Mouse (Mus musculus) spleen, postnatal 4 days (tissue): ENCODE data around the gene Phf13.

ENCODE experiments used
- DNase-seq, 2 experiments: peaks; one replicate each; pipeline ENCODE4 v3.0.0; 2022; ENCODE audit warnings: low spot score in 2 of 2

The Phf13 gene

GRCm38 (mm10) chr4:151993035-151993434, 3.0 kb downstream of the Phf13 start:
- no peak for DNase-seq

GRCm38 (mm10) chr4:151992091-151992490, 4.0 kb downstream of the Phf13 start:
- no peak for DNase-seq

DNA sequence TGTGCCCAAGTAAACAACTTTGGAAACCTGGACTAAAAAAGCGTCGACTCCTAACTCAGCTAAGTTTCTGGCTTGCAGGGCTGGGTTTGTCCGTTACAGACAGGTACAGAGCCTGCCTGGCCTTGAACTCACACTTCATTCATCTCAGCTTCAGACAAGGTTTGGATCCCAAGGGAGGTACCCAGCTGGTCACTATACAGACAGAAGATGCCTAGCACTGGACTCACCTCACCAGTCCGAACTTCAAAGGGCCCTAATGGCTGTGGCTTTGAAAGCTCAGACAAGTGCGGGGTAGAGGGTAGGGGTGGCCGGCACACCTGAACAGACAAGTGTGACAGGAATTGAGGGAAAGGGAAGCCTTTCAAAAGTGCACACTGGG, 7.0 kb downstream of the Phf13 start:
- no peak for DNase-seq

- DNase-seq = peak; percentile 73 to 89
Measured at GRCm38 (mm10) chr4:151988342-151989109, 7.5 kb downstream of the Phf13 start, which contains the start of gene Thap3. TSS of gene Thap3 (minus strand) at chr4:151988997.

DNA sequence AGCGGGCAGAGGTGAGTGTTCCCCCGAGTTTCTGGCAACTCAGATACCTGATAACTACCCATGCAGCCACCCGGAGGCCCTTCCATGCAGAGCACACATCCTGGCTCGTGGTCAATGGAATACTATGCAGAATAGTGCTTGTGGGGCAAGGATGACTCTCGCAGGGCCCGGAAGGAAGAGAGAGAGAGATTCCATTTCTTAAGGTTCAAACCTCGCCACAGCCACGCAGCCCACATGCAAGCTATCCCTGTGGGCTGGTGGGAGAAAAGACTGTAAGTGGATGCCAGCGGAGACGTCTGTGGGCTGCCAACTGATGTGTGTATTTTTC, 8.1 kb downstream of the Phf13 start:
- DNase-seq = no peak

GRCm38 (mm10) chr4:151986650-151987049, 9.4 kb downstream of the Phf13 start:
- DNase-seq = no peak

- DNase-seq = no peak
Measured at GRCm38 (mm10) chr4:151985886-151986285, 10.2 kb downstream of the Phf13 start.

GRCm38 (mm10) chr4:151983560-151983959, 12.5 kb downstream of the Phf13 start:
- DNase-seq = no peak

- DNase-seq = no peak
Measured at GRCm38 (mm10) chr4:151983043-151983442, 13.0 kb downstream of the Phf13 start.

GRCm38 (mm10) chr4:151981363-151981762, 14.7 kb downstream of the Phf13 start:
- peak; percentile 80 to 93 for DNase-seq

GRCm38 (mm10) chr4:151980699-151981098, 15.4 kb downstream of the Phf13 start:
- DNase-seq = no peak

DNA sequence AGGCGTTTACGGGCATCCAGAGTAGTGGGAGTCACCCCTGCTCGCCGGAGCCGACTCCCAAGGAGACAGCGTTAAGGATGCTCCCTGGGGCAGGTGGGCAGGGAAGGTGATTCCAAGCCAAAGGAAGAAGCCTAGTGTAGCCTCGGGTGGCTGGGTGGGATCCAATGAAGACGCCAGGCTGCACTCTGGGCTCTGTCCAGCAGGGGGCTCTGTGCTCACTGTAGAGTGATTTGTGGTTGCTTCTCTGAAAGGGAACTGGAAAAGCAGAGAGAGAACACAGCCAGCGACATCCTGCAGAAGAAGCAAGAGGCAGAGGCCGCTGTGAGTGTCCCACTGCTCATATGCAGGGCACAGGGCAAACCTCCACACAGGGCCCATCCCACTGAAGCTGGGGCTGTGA, 18.3 kb downstream of the Phf13 start:
- peak; percentile 85 to 97 for DNase-seq

DNA sequence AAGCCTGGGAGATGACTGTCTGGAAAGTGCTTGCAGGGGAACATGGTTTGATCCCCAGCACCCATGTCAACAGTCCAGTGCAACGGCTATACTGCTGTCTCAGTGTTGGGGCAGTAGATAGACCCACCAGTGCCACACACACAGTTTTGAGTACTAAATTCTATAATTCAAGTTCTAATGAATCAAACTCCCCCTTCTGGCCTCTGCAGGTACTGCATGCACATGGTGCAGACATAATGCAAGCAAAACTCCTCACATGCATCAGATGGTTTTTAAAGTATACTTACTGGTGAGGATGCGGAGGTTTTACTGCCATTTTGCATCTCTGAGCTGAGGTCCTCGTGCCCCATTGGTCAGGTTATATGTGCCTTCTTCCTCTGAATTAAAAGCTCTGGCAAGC, 20.6 kb downstream of the Phf13 start:
- DNase-seq = peak; percentile 75 to 90

DNA sequence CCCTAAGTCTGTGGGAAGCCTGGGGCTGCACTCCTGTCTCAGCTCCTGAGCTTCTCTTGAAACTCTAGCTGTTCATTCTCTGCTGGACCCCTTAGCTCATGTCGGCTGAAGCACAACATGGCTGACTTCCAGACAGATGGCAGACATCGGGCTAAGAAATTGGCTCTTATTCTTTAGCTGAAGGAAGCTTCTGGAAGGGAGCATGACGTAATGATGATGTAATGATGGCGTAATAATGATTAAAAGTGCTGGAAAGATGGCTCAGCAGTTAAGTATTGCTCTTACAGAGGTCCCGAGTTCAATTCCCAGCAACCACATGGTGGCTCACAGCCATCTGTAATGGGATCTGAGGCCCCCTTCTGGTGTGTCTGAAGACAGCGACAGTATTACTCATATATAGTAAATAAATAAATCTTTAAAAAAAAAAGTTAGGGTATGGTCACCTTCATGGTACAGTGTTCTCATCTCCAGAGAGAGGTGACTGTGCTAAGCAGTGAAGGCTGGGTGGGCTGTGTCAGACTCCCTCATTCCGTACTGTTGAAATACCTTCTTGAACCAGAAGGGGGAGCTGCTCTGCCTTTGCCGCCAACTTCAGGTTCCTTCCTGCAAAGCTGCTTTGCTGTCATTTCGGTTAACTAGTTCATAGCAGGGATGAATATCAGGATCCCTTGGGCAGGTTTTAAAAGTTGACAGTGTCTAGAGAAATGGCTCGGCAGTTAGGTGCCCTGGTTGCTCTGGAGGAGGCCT, 23.7 kb downstream of the Phf13 start:
- DNase-seq = peak in 1 of 2 experiments; percentile 58

- no peak for DNase-seq
Measured at GRCm38 (mm10) chr4:151968204-151968921, 27.7 kb downstream of the Phf13 start.

DNA sequence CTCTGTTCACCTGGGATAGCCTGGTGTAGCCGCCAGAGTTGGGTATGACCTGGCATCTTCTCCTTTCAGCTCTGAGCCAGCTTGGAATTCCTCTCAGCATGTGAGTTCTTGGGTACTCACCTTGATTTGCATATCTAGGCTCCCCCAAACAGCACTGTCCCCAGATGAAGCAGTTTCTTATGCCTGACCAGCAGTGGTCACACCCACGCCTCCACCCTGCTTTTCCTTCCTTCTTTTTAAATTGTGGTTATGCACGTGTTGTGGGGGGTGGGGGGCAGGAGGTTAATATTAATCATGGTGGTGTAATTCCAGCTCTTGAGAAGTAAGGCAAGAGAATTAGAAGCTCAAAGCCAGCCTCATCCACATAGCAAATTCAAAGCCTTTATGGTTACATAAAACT, 33.2 kb downstream of the Phf13 start:
- peak in 1 of 2 experiments; percentile 46 for DNase-seq

DNA sequence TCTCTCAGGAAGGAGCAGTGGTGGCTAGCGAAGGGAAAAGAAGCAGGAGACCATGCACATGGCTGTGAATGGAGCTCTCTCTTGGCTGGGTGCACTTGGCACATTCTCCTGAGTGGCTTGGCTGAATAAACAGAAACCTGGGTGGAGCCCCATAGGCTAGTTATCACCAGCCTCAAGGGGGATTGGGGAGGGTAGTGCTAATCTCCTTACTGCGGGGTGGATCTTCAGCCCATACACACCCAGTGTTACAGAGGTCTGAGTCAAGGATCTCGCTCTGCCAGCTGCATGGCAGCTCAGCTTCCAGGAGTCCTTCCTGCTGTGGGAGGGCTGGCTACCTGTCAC, 35.6 kb downstream of the Phf13 start:
- peak; percentile 71 to 79 for DNase-seq

- DNase-seq = no peak
Measured at GRCm38 (mm10) chr4:151959849-151960512, 36.1 kb downstream of the Phf13 start.

GRCm38 (mm10) chr4:151957584-151958315, 38.3 kb downstream of the Phf13 start:
- DNase-seq = peak in 1 of 2 experiments; percentile 54

DNA sequence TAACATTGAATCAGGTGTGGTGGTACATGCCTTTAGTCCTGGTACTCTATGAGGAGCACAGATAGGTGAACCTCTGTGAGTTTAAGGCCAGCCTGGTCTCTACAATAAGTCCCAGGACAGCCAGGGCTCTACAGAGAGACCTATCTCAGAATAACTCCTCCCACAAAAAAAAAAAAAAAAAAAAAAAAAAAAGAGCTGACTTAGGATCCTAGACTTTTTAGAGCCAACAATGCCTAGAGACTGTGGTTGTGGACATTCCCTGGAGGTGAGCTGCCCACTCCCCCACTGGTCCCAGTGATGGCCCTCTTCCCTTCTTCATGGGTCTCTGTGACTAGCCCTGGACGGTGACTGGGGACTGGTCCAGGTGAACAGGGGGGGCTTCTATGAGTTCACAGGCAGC, 40.3 kb downstream of the Phf13 start:
- no peak for DNase-seq

GRCm38 (mm10) chr4:151953209-151953608, 42.8 kb downstream of the Phf13 start:
- no peak for DNase-seq
